Mouse (Mus musculus): ENCODE results near the gene Olfr1270. TPM values are rescaled to one million over a fixed set of nuclear protein-coding genes. Genes with fewer than 3 reads are reported as not detected.
"Not testable (repeated sequence)": the region's sequence is repeated elsewhere in the genome, so short reads cannot be mapped to it uniquely, and the experiment has no call there.

Olfr1270 gene
- not detected in 2 replicates for total RNA-seq (2012; rRNA removed)
- not detected for polyA plus RNA-seq (2012; ENCODE audit: insufficient read depth in 1 of 2, insufficient read length in 2 of 2, low read depth in 1 of 2, low replicate concordance in 2 of 2, missing spikeins in 1 of 2)

GRCm38 (mm10) chr2:90152991-90153390 lies at the start of gene Olfr1270:
Gene Olfr1270 (minus strand): TSS chr2:90153091.
- Histone ChIP-seq H3K27ac (ENCODE audit: control insufficient read depth, low read depth, low read length) (no peak within 1 kb of the TSS), H3K9ac (ENCODE audit: control insufficient read depth, low read depth, low read length, poor library complexity, severe bottlenecking) (no peak within 1 kb of the TSS), H3K36me3 (ENCODE audit: control insufficient read depth in 1 of 2, insufficient read depth in 2 of 2, low read length in 2 of 2) (no peaks in the 10 kb centered on the region), H3K79me2 (ENCODE audit: control insufficient read depth, insufficient read depth, low read length, poor library complexity) (no peaks in the 10 kb centered on the region), H3K27me3 (ENCODE audit: control insufficient read depth in 1 of 2, insufficient read depth in 2 of 2, low read length in 2 of 2) (no peaks in the 10 kb centered on the region), H3K4me1 (ENCODE audit: control insufficient read depth in 1 of 2, insufficient read depth in 2 of 2, low read length in 2 of 2) (no peaks in the 10 kb centered on the region), H3K9me3 (replicated peaks; ENCODE audit: insufficient read depth, low read length) (no peaks in the 10 kb centered on the region), H3K4me3 (ENCODE audit: control insufficient read depth in 1 of 2, insufficient read depth in 1 of 2, low read depth in 2 of 2, low read length in 2 of 2) (no peak within 1 kb of the TSS)
- no peak for TF ChIP-seq HCFC1 (IDR thresholded peaks at IDR 0.05; ENCODE audit: low read depth, low read length)
- TF ChIP-seq RCOR1 (IDR thresholded peaks at IDR 0.05; ENCODE audit: low read depth, low read length): no peak
- no peak for TF ChIP-seq MYB (IDR thresholded peaks at IDR 0.05; ENCODE audit: low read depth, low read length)
- DNase-seq (ENCODE audit: low read depth, low spot score): no peak

- H3K4me1 ChIP-seq (ENCODE audit: control insufficient read depth in 1 of 2, insufficient read depth in 2 of 2, low read length in 2 of 2); H3K79me2 ChIP-seq (ENCODE audit: control insufficient read depth, insufficient read depth, low read length, poor library complexity); DNase-seq (ENCODE audit: low read depth, low spot score); H3K36me3 ChIP-seq (ENCODE audit: control insufficient read depth in 1 of 2, insufficient read depth in 2 of 2, low read length in 2 of 2); H3K27me3 ChIP-seq (ENCODE audit: control insufficient read depth in 1 of 2, insufficient read depth in 2 of 2, low read length in 2 of 2); H3K9ac ChIP-seq (ENCODE audit: control insufficient read depth, low read depth, low read length, poor library complexity, severe bottlenecking); H3K9me3 ChIP-seq (replicated peaks; ENCODE audit: insufficient read depth, low read length); H3K27ac ChIP-seq (ENCODE audit: control insufficient read depth, low read depth, low read length); H3K4me3 ChIP-seq (ENCODE audit: control insufficient read depth in 1 of 2, insufficient read depth in 1 of 2, low read depth in 2 of 2, low read length in 2 of 2): not testable (repeated sequence)
Measured at GRCm38 (mm10) chr2:90199606-90200005, 46.7 kb upstream of the Olfr1270 start.

- H3K27ac ChIP-seq (ENCODE audit: control insufficient read depth, low read depth, low read length); H3K4me1 ChIP-seq (ENCODE audit: control insufficient read depth in 1 of 2, insufficient read depth in 2 of 2, low read length in 2 of 2); H3K4me3 ChIP-seq (ENCODE audit: control insufficient read depth in 1 of 2, insufficient read depth in 1 of 2, low read depth in 2 of 2, low read length in 2 of 2); H3K9me3 ChIP-seq (replicated peaks; ENCODE audit: insufficient read depth, low read length); DNase-seq (ENCODE audit: low read depth, low spot score); H3K9ac ChIP-seq (ENCODE audit: control insufficient read depth, low read depth, low read length, poor library complexity, severe bottlenecking); H3K79me2 ChIP-seq (ENCODE audit: control insufficient read depth, insufficient read depth, low read length, poor library complexity); H3K36me3 ChIP-seq (ENCODE audit: control insufficient read depth in 1 of 2, insufficient read depth in 2 of 2, low read length in 2 of 2); H3K27me3 ChIP-seq (ENCODE audit: control insufficient read depth in 1 of 2, insufficient read depth in 2 of 2, low read length in 2 of 2): not testable (repeated sequence)
Measured at GRCm38 (mm10) chr2:90195285-90195684, 42.4 kb upstream of the Olfr1270 start.

- not testable (repeated sequence) for H3K27ac ChIP-seq (ENCODE audit: control insufficient read depth, low read depth, low read length); H3K36me3 ChIP-seq (ENCODE audit: control insufficient read depth in 1 of 2, insufficient read depth in 2 of 2, low read length in 2 of 2); H3K9me3 ChIP-seq (replicated peaks; ENCODE audit: insufficient read depth, low read length); DNase-seq (ENCODE audit: low read depth, low spot score); H3K4me3 ChIP-seq (ENCODE audit: control insufficient read depth in 1 of 2, insufficient read depth in 1 of 2, low read depth in 2 of 2, low read length in 2 of 2); H3K27me3 ChIP-seq (ENCODE audit: control insufficient read depth in 1 of 2, insufficient read depth in 2 of 2, low read length in 2 of 2); H3K79me2 ChIP-seq (ENCODE audit: control insufficient read depth, insufficient read depth, low read length, poor library complexity); H3K9ac ChIP-seq (ENCODE audit: control insufficient read depth, low read depth, low read length, poor library complexity, severe bottlenecking); H3K4me1 ChIP-seq (ENCODE audit: control insufficient read depth in 1 of 2, insufficient read depth in 2 of 2, low read length in 2 of 2)
Measured at GRCm38 (mm10) chr2:90194750-90195149, 41.9 kb upstream of the Olfr1270 start.

- H3K9ac ChIP-seq (ENCODE audit: control insufficient read depth, low read depth, low read length, poor library complexity, severe bottlenecking); H3K4me3 ChIP-seq (ENCODE audit: control insufficient read depth in 1 of 2, insufficient read depth in 1 of 2, low read depth in 2 of 2, low read length in 2 of 2); DNase-seq (ENCODE audit: low read depth, low spot score); H3K79me2 ChIP-seq (ENCODE audit: control insufficient read depth, insufficient read depth, low read length, poor library complexity); H3K36me3 ChIP-seq (ENCODE audit: control insufficient read depth in 1 of 2, insufficient read depth in 2 of 2, low read length in 2 of 2); H3K4me1 ChIP-seq (ENCODE audit: control insufficient read depth in 1 of 2, insufficient read depth in 2 of 2, low read length in 2 of 2); H3K27me3 ChIP-seq (ENCODE audit: control insufficient read depth in 1 of 2, insufficient read depth in 2 of 2, low read length in 2 of 2); H3K9me3 ChIP-seq (replicated peaks; ENCODE audit: insufficient read depth, low read length); H3K27ac ChIP-seq (ENCODE audit: control insufficient read depth, low read depth, low read length): not testable (repeated sequence)
Measured at GRCm38 (mm10) chr2:90187082-90187481, 34.2 kb upstream of the Olfr1270 start.

GRCm38 (mm10) chr2:90186082-90186481 lies 33.2 kb upstream of the Olfr1270 start:
- H3K4me1 ChIP-seq (ENCODE audit: control insufficient read depth in 1 of 2, insufficient read depth in 2 of 2, low read length in 2 of 2); H3K9ac ChIP-seq (ENCODE audit: control insufficient read depth, low read depth, low read length, poor library complexity, severe bottlenecking); DNase-seq (ENCODE audit: low read depth, low spot score); H3K36me3 ChIP-seq (ENCODE audit: control insufficient read depth in 1 of 2, insufficient read depth in 2 of 2, low read length in 2 of 2); H3K9me3 ChIP-seq (replicated peaks; ENCODE audit: insufficient read depth, low read length); H3K79me2 ChIP-seq (ENCODE audit: control insufficient read depth, insufficient read depth, low read length, poor library complexity); H3K4me3 ChIP-seq (ENCODE audit: control insufficient read depth in 1 of 2, insufficient read depth in 1 of 2, low read depth in 2 of 2, low read length in 2 of 2); H3K27me3 ChIP-seq (ENCODE audit: control insufficient read depth in 1 of 2, insufficient read depth in 2 of 2, low read length in 2 of 2); H3K27ac ChIP-seq (ENCODE audit: control insufficient read depth, low read depth, low read length): not testable (repeated sequence)

All from MEL (cell line).